Mouse (Mus musculus) lung, adult 18-20 months (tissue): ENCODE results near the gene Lmf2.

ENCODE experiments used
- DNase-seq, 2 experiments: peaks; one replicate each; pipeline ENCODE4 v3.0.0; 2022; ENCODE audit warnings: mixed read lengths in 2 of 2

Gene Lmf2

DNA sequence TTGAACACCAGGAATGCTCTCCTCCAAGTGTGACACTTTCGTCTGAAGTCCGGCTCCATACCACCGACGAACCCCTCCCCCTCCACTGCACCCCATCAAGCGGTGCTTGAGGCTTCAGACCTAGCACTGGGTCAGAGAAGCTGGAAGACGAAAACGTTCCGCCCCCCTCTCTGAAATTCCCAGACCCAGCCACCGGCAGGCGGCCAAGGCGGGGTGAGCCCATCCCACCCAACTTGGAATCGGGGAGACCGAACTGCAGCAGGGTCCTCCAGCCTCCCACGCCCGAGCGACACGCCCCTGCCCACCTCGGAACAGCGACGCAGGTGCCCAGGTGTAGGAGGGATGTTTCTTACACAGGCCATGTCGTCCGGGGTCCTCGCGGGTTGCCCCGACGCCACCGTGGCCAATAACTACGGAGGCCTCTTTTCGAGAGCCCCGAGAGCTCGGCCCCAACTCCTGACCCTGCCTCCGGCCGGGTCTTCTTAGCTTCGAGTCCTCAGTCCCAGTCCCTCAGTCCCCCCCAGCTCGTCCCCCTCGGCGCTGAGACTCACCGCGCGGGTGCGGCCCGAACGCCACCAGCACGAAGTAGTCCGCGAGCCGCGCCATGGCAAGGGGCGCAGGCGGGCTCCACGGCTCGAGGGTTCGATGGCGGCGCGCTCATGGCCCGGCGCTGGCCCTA, 40.8 kb downstream of the Lmf2 start:
- peak in 1 of 2 experiments; percentile 31 for DNase-seq

DNA sequence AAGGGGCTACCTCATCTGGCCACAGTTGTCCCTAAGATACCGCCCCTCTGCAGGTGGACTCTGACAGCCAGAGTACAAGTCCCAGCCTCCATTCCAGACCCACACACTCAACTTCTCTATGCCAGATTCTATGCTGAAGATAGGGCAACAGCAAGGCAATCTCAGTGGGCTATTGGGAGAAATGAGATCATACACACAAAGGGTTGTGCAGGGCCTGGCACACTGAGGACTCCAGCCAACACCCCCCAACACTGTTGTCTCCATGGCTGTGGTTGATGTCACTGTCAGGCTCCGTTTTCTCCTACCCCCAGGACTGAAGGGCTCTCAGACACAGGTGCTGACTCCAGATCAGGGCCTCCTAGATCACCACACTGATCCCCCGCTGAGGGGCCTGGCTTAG, 41.4 kb downstream of the Lmf2 start:
- no peak for DNase-seq

DNA sequence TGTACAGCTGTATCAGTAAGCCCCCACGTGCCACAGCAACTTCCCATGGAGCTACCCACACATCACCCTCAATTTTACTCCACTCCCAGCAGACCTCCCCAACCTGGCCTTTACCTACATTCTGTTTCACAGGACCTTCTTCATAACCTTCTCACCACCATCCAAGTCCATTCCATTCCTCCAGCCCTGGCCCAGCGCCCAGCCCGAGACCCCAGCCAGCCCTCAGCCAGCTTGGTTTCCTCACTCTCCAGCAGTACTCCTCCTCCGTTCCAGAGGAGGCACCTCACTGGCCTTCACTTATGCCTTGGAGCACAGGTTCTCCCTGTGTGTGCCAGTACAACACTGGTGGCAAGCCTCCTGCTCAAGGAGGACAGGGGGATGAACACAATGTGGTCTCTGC, 42.1 kb downstream of the Lmf2 start:
- no peak for DNase-seq

- DNase-seq = peak; percentile 34 to 45
Observed at GRCm38 (mm10) chr15:89309962-89310498, 45.4 kb downstream of the Lmf2 start.

DNA sequence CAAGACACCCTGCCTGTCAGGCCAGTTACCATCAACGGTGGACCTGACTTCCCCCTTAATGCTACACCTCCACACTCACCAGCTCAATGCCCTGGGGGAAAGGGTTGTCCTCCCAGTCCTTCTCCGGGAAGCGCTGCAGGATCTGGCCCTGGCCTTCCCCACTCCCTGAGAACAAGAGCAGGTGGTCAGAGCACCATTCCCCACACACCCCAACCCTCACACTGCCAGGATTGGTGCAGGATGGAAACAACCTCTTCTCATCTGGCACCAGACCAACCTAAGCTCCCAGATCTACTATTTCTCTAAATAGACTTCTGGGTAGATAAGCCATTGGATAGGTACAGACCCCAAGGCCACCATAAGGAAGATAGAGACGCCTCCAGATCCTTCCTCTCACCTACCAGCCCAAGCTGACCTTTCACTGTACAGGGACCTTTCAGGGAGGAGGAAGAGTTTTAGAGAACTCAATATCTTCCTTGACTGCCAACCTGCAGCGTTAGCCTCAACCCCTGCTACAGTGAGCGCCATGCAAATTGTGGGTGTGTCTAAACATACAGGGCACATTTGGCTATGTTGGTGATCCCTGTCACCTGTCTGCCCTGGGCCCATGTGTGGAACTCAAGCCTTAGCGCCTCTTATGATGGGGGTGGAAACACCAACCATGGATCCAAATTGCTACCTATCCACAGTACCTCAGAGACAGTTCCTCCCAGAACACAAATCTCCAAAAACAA, 46.9 kb downstream of the Lmf2 start:
- no peak for DNase-seq

DNA sequence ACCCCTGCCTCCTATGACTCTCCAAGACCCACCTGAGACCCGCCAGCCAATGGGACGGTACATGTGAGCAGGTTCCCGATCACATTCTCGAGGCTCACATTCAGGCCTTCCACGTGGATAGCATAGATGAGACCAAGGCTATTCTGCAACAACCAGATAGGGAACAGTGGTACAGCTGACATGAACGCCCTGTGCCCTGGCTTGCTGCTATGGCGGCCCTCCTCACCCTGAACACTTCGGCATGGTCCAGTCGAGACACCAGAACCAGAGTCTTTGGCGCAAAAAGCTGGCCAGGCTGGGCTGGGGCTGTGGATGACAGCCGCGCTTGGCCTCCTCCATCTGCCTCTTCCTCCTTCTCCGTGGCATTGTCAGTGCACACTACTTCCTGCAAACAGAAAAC, 48.0 kb downstream of the Lmf2 start:
- DNase-seq = no peak

GRCm38 (mm10) chr15:89305966-89306365, 49.5 kb downstream of the Lmf2 start:
- no peak for DNase-seq
